Mouse (Mus musculus) midbrain, embryonic 10.5 days (tissue): ENCODE results near the gene Trim39. TPM values are rescaled to one million over a fixed set of nuclear protein-coding genes. Genes with fewer than 3 reads are reported as not detected.
A peak's percentile ranks its signal among the peaks of the same experiment; 100 is the strongest.
"Not testable (repeated sequence)": the region's sequence is repeated elsewhere in the genome, so short reads cannot be mapped to it uniquely, and the experiment has no call there.

Experiments
- DNase-seq: peaks from one replicate; pipeline ENCODE4 v3.0.0-alpha.2; 2017; ENCODE audit warnings: low spot score
- H3K27ac ChIP-seq: fragments of 300-500 bp; sonication (generic); replicated peaks from 2 replicates; pipeline ENCODE4 v1.5.1; 2016; ENCODE audit warnings: mild to moderate bottlenecking
- H3K27me3 ChIP-seq: fragments of 300-500 bp; sonication (generic); 2 replicates; pipeline ENCODE4 v1.6.1; 2016; ENCODE audit warnings: low read depth, mild to moderate bottlenecking; ENCODE audit not compliant: poor library complexity, severe bottlenecking
- H3K36me3 ChIP-seq: fragments of 300-500 bp; sonication (generic); 2 replicates; pipeline ENCODE4 v1.6.1; 2016; ENCODE audit warnings: mild to moderate bottlenecking, moderate library complexity
- H3K4me1 ChIP-seq: fragments of 300-500 bp; sonication (generic); 2 replicates; pipeline ENCODE4 v1.6.1; 2016
- H3K4me3 ChIP-seq: fragments of 300-500 bp; sonication (generic); 2 replicates; pipeline ENCODE4 v1.5.1; 2016; ENCODE audit warnings: mild to moderate bottlenecking, moderate library complexity
- H3K9me3 ChIP-seq: fragments of 300-500 bp; sonication (generic); replicated peaks from 2 replicates; pipeline ENCODE4 v1.6.1; 2016; ENCODE audit warnings: mild to moderate bottlenecking
- whole genome bisulfite sequencing: fragments of 180-500 bp; shearing (Covaris S2); methylation state at CpG from one replicate; pipeline ENCODE4 v1.1.7; 2016; 5-methylcytosine and 5-hydroxymethylcytosine counted together
- polyA plus RNA-seq: library from polyadenylated mRNA; unstranded; fragments of >200 nt; fragmentation: Nextera tagmentation; extraction: Ambion mirVana; gene quantifications from 2 replicates; pipeline ENCODE4 v1.2.1, GENCODE M21; 2016

The Trim39 gene
- polyA plus RNA-seq, 1 experiment from 2014 or later: 21.2 TPM

GRCm38 (mm10) chr17:36240637-36241213 is 31.3 kb downstream of the Trim39 start:
- no peak overlapping the region for H3K4me3 ChIP-seq
- no peak overlapping the region for H3K27ac ChIP-seq
- H3K36me3 ChIP-seq: no peaks in the 10 kb centered on the region
- WGBS: 16% methylated on average over 5 of the region's 5 CpGs
- H3K4me1 ChIP-seq: peaks cover 12% of the 10 kb centered on the region
- H3K27me3 ChIP-seq: peaks cover 33% of the 10 kb centered on the region
- DNase-seq: no peak
- H3K9me3 ChIP-seq: peaks cover 4% of the 10 kb centered on the region; the same call in 1 of the 2 replicates

- H3K4me1 ChIP-seq: peaks cover 12% of the 10 kb centered on the region
- WGBS: 4% methylated on average over 27 of the region's 27 CpGs
- peak overlapping the region; percentile 63 for H3K27ac ChIP-seq
- no peaks in the 10 kb centered on the region for H3K36me3 ChIP-seq
- no peaks in the 10 kb centered on the region for H3K9me3 ChIP-seq
- peaks cover 34% of the 10 kb centered on the region for H3K27me3 ChIP-seq
- DNase-seq: peak; percentile 39
- H3K4me3 ChIP-seq: peak overlapping the region; percentile 56
Observed at GRCm38 (mm10) chr17:36237321-36237921, 34.6 kb downstream of the Trim39 start.

- not testable (repeated sequence) for H3K4me3 ChIP-seq, H3K9me3 ChIP-seq, H3K27ac ChIP-seq, DNase-seq, H3K36me3 ChIP-seq, H3K4me1 ChIP-seq
- peaks cover 34% of the 10 kb centered on the region for H3K27me3 ChIP-seq
- WGBS: 40% methylated on average over 9 of the region's 9 CpGs
Observed at GRCm38 (mm10) chr17:36235300-36235699, 36.7 kb downstream of the Trim39 start.

DNA sequence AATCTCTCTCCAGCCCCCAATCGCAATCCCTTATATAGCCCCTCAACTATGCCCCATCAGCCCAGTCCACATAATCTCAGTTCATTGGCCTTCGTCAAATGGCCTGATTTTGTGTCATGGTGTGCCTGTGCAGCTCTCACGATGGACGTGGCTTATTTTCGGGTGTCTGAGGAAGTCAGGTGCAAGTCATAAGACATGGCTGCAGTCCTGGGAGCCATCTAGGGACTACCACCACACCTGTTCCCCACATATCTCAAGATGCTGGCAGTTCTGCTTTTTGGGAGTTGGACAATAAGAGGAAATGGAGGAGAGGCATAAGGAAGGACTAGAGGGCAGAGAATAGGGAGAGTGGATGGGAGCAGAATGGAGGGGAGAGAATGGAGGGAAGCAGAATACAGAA is 38.5 kb downstream of the Trim39 start:
- DNase-seq: no peak
- H3K9me3 ChIP-seq: no peaks in the 10 kb centered on the region
- H3K27me3 ChIP-seq: peaks cover 29% of the 10 kb centered on the region
- H3K4me1 ChIP-seq: peaks cover 6% of the 10 kb centered on the region
- no peak overlapping the region for H3K4me3 ChIP-seq
- no peaks in the 10 kb centered on the region for H3K36me3 ChIP-seq
- H3K27ac ChIP-seq: no peak overlapping the region
- 88% methylated on average over 5 of the region's 5 CpGs for WGBS

- peak; percentile 100 for DNase-seq
- H3K36me3 ChIP-seq: no peaks in the 10 kb centered on the region
- H3K9me3 ChIP-seq: no peaks in the 10 kb centered on the region
- WGBS: 10% methylated on average over 36 of the region's 36 CpGs
- no peak overlapping the region for H3K27ac ChIP-seq
- H3K4me1 ChIP-seq: no peaks in the 10 kb centered on the region; the same call in 1 of the 2 replicates
- H3K4me3 ChIP-seq: no peak overlapping the region
- H3K27me3 ChIP-seq: peaks cover 6% of the 10 kb centered on the region
Observed at GRCm38 (mm10) chr17:36231318-36231717, 40.7 kb downstream of the Trim39 start.

GRCm38 (mm10) chr17:36229046-36229445 is 43.0 kb downstream of the Trim39 start:
- no peak overlapping the region for H3K4me3 ChIP-seq
- WGBS: 14% methylated on average over 4 of the region's 5 CpGs
- peaks cover 20% of the 10 kb centered on the region for H3K27me3 ChIP-seq

GRCm38 (mm10) chr17:36226921-36227320 is 45.1 kb downstream of the Trim39 start:
- WGBS: 16% methylated on average over 8 of the region's 8 CpGs
- DNase-seq: no peak

More at GRCm38 (mm10) chr17:36229046-36229445, 43.0 kb downstream of the Trim39 start:
- Histone ChIP-seq H3K9me3 (no peaks in the 10 kb centered on the region), H3K27ac (no peak overlapping the region), H3K4me1 (peaks cover 9% of the 10 kb centered on the region; the same call in 1 of the 2 replicates), H3K36me3 (no peaks in the 10 kb centered on the region)
- no peak for DNase-seq

GRCm38 (mm10) chr17:36225231-36225824 is 46.7 kb downstream of the Trim39 start:
- Histone ChIP-seq H3K27me3 (peaks cover 46% of the 10 kb centered on the region), H3K27ac (no peak overlapping the region), H3K36me3 (no peaks in the 10 kb centered on the region), H3K9me3 (no peaks in the 10 kb centered on the region), H3K4me3 (peak overlapping the region; percentile 30), H3K4me1 (peaks cover 9% of the 10 kb centered on the region; the same call in 1 of the 2 replicates)
- 6% methylated on average over 9 of the region's 9 CpGs for WGBS
- no peak for DNase-seq

More at GRCm38 (mm10) chr17:36226921-36227320, 45.1 kb downstream of the Trim39 start:
- Histone ChIP-seq H3K27ac (no peak overlapping the region), H3K27me3 (peaks cover 30% of the 10 kb centered on the region), H3K36me3 (no peaks in the 10 kb centered on the region), H3K4me3 (no peak overlapping the region), H3K9me3 (no peaks in the 10 kb centered on the region), H3K4me1 (peaks cover 9% of the 10 kb centered on the region; the same call in 1 of the 2 replicates)

GRCm38 (mm10) chr17:36224451-36224850 is 47.6 kb downstream of the Trim39 start:
- H3K27ac ChIP-seq: no peak overlapping the region
- peaks cover 52% of the 10 kb centered on the region for H3K27me3 ChIP-seq
- WGBS: 57% methylated on average over 3 of the region's 3 CpGs
- no peak overlapping the region for H3K4me3 ChIP-seq
- DNase-seq: no peak
- H3K4me1 ChIP-seq: peaks cover 9% of the 10 kb centered on the region; the same call in 1 of the 2 replicates
- H3K9me3 ChIP-seq: no peaks in the 10 kb centered on the region
- H3K36me3 ChIP-seq: no peaks in the 10 kb centered on the region

GRCm38 (mm10) chr17:36218594-36219155 is 53.4 kb downstream of the Trim39 start:
- H3K9me3 ChIP-seq: no peaks in the 10 kb centered on the region
- no peak for DNase-seq
- 53% methylated on average over 5 of the region's 5 CpGs for WGBS
- peaks cover 86% of the 10 kb centered on the region for H3K27me3 ChIP-seq
- H3K4me3 ChIP-seq: no peak overlapping the region
- H3K4me1 ChIP-seq: peaks cover 8% of the 10 kb centered on the region
- no peak overlapping the region for H3K27ac ChIP-seq
- no peaks in the 10 kb centered on the region for H3K36me3 ChIP-seq

- no peaks in the 10 kb centered on the region for H3K9me3 ChIP-seq
- WGBS: 4% methylated on average over 20 of the region's 20 CpGs
- no peaks in the 10 kb centered on the region for H3K36me3 ChIP-seq
- peak overlapping the region; percentile 34 for H3K4me3 ChIP-seq
- H3K27ac ChIP-seq: no peak overlapping the region
- H3K4me1 ChIP-seq: peaks cover 8% of the 10 kb centered on the region
- no peak for DNase-seq
- peaks cover 91% of the 10 kb centered on the region for H3K27me3 ChIP-seq
Observed at GRCm38 (mm10) chr17:36215586-36215985, 56.5 kb downstream of the Trim39 start.
